21 mouse cellular contexts compared by ENCODE assay signal in genomic region chr4:47799165-47799564, GRCm38 (mm10).
A peak's percentile ranks its signal among the peaks of the same experiment; 100 is the strongest.
DNase-seq lines count a peak whose midpoint lies in the region; ATAC-seq and TF ChIP-seq lines count a peak whose summit lies in the region.
"Had no signal": no experiment of that assay in that cellular context is flagged by ENCODE, and none has a peak within 500 bp of the region (broad histone marks: within the 10 kb centered on the region; RNA-seq: fewer than 3 reads in every experiment).

No protein-coding gene starts in this region.

- dilution Hi-C loops in CH12.LX (cut with MboI; ENCODE audit: extremely low pct_ligation_motif_present, extremely low pct_unique_long_range_greater_than_20kb, low sequenced_read_pairs) = no loop called here

- H3K4me2 ChIP-seq in CH12.LX (ENCODE audit: insufficient read depth, low read depth, poor library complexity, severe bottlenecking) = peak overlapping the region; percentile 91
- no peak overlapping the region for H3K4me2 ChIP-seq in hindbrain, embryonic 16.5 days (ENCODE audit: low read length)
- H3K4me2 ChIP-seq: embryonic facial prominence, embryonic 12.5 days; heart, embryonic 12.5 days; hindbrain, embryonic 14.5 days; liver, embryonic 11.5 days; midbrain, embryonic 11.5 days; neural tube, embryonic 13.5 days; stomach, embryonic 15.5 days had no signal

- peak; percentile 68 for TF ChIP-seq EP300 in CH12.LX (IDR thresholded peaks at IDR 0.05; ENCODE audit: low read length)

- no peak for TF ChIP-seq POLR2A in CH12.LX (IDR thresholded peaks at IDR 0.05; ENCODE audit: low read depth, low read length)

- TF ChIP-seq RAD21 in CH12.LX (IDR thresholded peaks at IDR 0.05; ENCODE audit: low read depth, low read length) = no peak

- peak overlapping the region; percentile 15 to 41 (median 28) for H3K4me3 ChIP-seq in CH12.LX (replicated peaks in 1 of 3; ENCODE audit: low read depth in 2 of 3, low read length in 2 of 3, poor library complexity in 1 of 3)
- no peak overlapping the region for H3K4me3 ChIP-seq in hindbrain, embryonic 16.5 days (ENCODE audit: low read length)
- H3K4me3 ChIP-seq: embryonic facial prominence, embryonic 12.5 days; erythroblast, embryonic 14.5 days; heart, embryonic 12.5 days; neural tube, embryonic 13.5 days; stomach, embryonic 15.5 days had no signal

- no peaks in the 10 kb centered on the region for H3K79me2 ChIP-seq in CH12.LX (replicated peaks; ENCODE audit: control insufficient read depth, extremely low read depth, insufficient read depth, poor library complexity, severe bottlenecking)

- peak; percentile 6 for DNase-seq in thymus, postnatal 14 days
- DNase-seq in thymus, adult 18-20 months = no peak
- peak; percentile 60 for DNase-seq in CH12.LX (ENCODE audit: extremely low read depth)
- no peak for DNase-seq in gastrocnemius, postnatal 4 days (ENCODE audit: low spot score in 2 of 2)
- no peak for DNase-seq in urinary bladder, postnatal 4 days (ENCODE audit: low spot score in 2 of 2)
- DNase-seq: adrenal gland, adult 2 months; cerebellum, adult 9-10 months; kidney, adult 11 months; lung, adult 2 months; lung, postnatal 36 days had no signal

- no peaks in the 10 kb centered on the region for H3K36me3 ChIP-seq in CH12.LX (replicated peaks in 1 of 2; ENCODE audit: control insufficient read depth in 1 of 2, insufficient read depth in 1 of 2, low read length in 1 of 2)
- H3K36me3 ChIP-seq in hindbrain, embryonic 16.5 days (ENCODE audit: control insufficient read depth, insufficient read depth, low read length) = no peaks in the 10 kb centered on the region
- H3K36me3 ChIP-seq: embryonic facial prominence, embryonic 12.5 days; heart, embryonic 12.5 days; neural tube, embryonic 13.5 days; stomach, embryonic 15.5 days had no signal

- no peaks in the 10 kb centered on the region for H3K27me3 ChIP-seq in CH12.LX (replicated peaks)
- H3K27me3 ChIP-seq in hindbrain, embryonic 16.5 days (replicated peaks; ENCODE audit: control insufficient read depth, insufficient read depth, low read length) = no peaks in the 10 kb centered on the region
- H3K27me3 ChIP-seq: embryonic facial prominence, embryonic 12.5 days; heart, embryonic 12.5 days; neural tube, embryonic 13.5 days; stomach, embryonic 15.5 days had no signal

- 0 out of 2 replicates have a peak, but pooled peaks have one; percentile 38 for ATAC-seq in megakaryocyte, adult 5-6 weeks (ENCODE audit: poor library complexity, severe bottlenecking)
- no peak for ATAC-seq in hindbrain, embryonic 16.5 days
- ATAC-seq: forebrain, embryonic 14.5 days had no signal

- TF ChIP-seq CTCF in CH12.LX (conservative IDR thresholded peaks at IDR 0.05 in 1 of 2, IDR thresholded peaks at IDR 0.05 in 1 of 2; ENCODE audit: low read depth in 2 of 2, low read length in 2 of 2) = no peak

- WGBS in hindbrain, embryonic 16.5 days = 98% methylated on average over 5 of the region's 5 CpGs

- peaks cover 3 to 8% of the 10 kb centered on the region in 2 experiments; a peak in 3 of 4 replicates for H3K4me1 ChIP-seq in CH12.LX (ENCODE audit: control insufficient read depth in 1 of 2, insufficient read depth in 2 of 2)
- H3K4me1 ChIP-seq in hindbrain, embryonic 16.5 days (ENCODE audit: control insufficient read depth, insufficient read depth, low read depth, low read length) = no peaks in the 10 kb centered on the region
- H3K4me1 ChIP-seq: embryonic facial prominence, embryonic 12.5 days; neural tube, embryonic 13.5 days; stomach, embryonic 15.5 days had no signal

- H3K27ac ChIP-seq in CH12.LX (ENCODE audit: insufficient read depth, low read depth) = no peak overlapping the region
- H3K27ac ChIP-seq in hindbrain, embryonic 16.5 days (ENCODE audit: low read depth, low read length) = no peak overlapping the region
- H3K27ac ChIP-seq: embryonic facial prominence, embryonic 12.5 days; hindbrain, embryonic 14.5 days; neural tube, embryonic 13.5 days; stomach, embryonic 15.5 days had no signal

- in situ Hi-C loops in CH12.LX (cut with MboI; ENCODE audit: low pct_ligation_motif_present, low pct_unique_long_range_greater_than_20kb, low sequenced_read_pairs) = no loop called here

- H3K9me3 ChIP-seq in CH12.LX (replicated peaks; ENCODE audit: low read length) = no peaks in the 10 kb centered on the region
- H3K9me3 ChIP-seq in hindbrain, embryonic 16.5 days (ENCODE audit: control insufficient read depth, low read length) = no peaks in the 10 kb centered on the region
- H3K9me3 ChIP-seq: embryonic facial prominence, embryonic 12.5 days; heart, embryonic 12.5 days; stomach, embryonic 15.5 days had no signal

- H3K9ac ChIP-seq in CH12.LX (ENCODE audit: insufficient read depth, low read depth) = no peak overlapping the region; the same call in 1 of the 2 replicates
- no peak overlapping the region for H3K9ac ChIP-seq in hindbrain, embryonic 16.5 days (ENCODE audit: low read depth, low read length)
- H3K9ac ChIP-seq: embryonic facial prominence, embryonic 12.5 days; heart, embryonic 12.5 days; hindbrain, embryonic 14.5 days; neural tube, embryonic 13.5 days; stomach, embryonic 15.5 days had no signal

TF ChIP-seq in CH12.LX, 34 proteins besides CTCF, POLR2A, EP300 and RAD21:
- TF ChIP-seq TCF12 (IDR thresholded peaks at IDR 0.05; ENCODE audit: low read depth, low read length) (no peak), ELF1 (IDR thresholded peaks at IDR 0.05; ENCODE audit: low read depth, low read length) (0 out of 2 replicates have a peak, but pooled peaks have one; percentile 28), CHD2 (IDR thresholded peaks at IDR 0.05; ENCODE audit: low read length) (0 out of 2 replicates have a peak, but pooled peaks have one; percentile 33), MEF2A (IDR thresholded peaks at IDR 0.05; ENCODE audit: borderline replicate concordance, low read depth, low read length) (no peak), KAT2A (IDR thresholded peaks at IDR 0.05; ENCODE audit: insufficient replicate concordance, low read length) (no peak), MAZ (IDR thresholded peaks at IDR 0.05; ENCODE audit: low read depth, low read length) (no peak), HCFC1 (IDR thresholded peaks at IDR 0.05; ENCODE audit: low read depth, low read length) (peak; percentile 18), SMC3 (IDR thresholded peaks at IDR 0.05; ENCODE audit: low read depth, low read length) (no peak), TBP (conservative IDR thresholded peaks at IDR 0.05; ENCODE audit: low read depth, low read length) (0 out of 2 replicates have a peak, but pooled peaks have one; percentile 18), SIN3A (IDR thresholded peaks at IDR 0.05; ENCODE audit: low read length) (peak; percentile 42; the same call in 1 of the 2 replicates), IRF4 (IDR thresholded peaks at IDR 0.05; ENCODE audit: low read depth, low read length) (peak; percentile 69), BHLHE40 (IDR thresholded peaks at IDR 0.05; ENCODE audit: low read depth, low read length) (0 out of 2 replicates have a peak, but pooled peaks have one; percentile 14), ETS1 (conservative IDR thresholded peaks at IDR 0.05; ENCODE audit: low read depth, low read length) (peak; percentile 58)

Comparison
In these comparisons a context has a peak if more than half of its experiments do, and no peak if none do; other contexts are left out.
1. DNase-seq: peak in thymus, postnatal 14 days (single experiment) and CH12.LX (single experiment); none in thymus, adult 18-20 months (0 of 2), gastrocnemius, postnatal 4 days (0 of 2) and urinary bladder, postnatal 4 days (0 of 2).